Mouse (Mus musculus): ENCODE data around the gene Aplp1. TPM values are rescaled to one million over a fixed set of nuclear protein-coding genes. Genes with fewer than 3 reads are reported as not detected.
"Not testable (repeated sequence)": the region's sequence is repeated elsewhere in the genome, so short reads cannot be mapped to it uniquely, and the experiment has no call there.

The Aplp1 gene
- polyA plus RNA-seq, 1 experiment = 78.2 TPM

DNA sequence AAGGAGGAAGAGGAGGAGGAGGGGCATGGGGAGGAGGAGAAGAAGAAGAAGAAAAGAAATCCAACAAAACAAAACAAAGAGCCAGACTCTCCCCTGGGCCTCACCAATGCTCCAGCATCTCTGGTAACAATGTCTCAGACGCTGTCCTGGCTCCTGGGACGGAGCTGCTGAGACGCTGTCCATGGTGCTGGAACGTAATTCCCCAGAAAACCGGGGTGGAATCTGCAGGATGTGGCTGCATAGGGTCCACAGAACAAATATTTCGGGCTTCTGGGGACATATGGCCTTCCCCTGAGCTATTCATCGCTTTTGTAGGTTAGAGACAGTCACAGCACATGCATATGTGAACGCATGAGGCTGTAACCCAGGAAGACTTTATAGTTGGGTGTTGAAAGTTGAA, 38.9 kb upstream of the Aplp1 start:
- H3K27me3 ChIP-seq (ENCODE audit: control insufficient read depth, insufficient read depth, low read length, poor library complexity, severe bottlenecking) = no peaks in the 10 kb centered on the region
- peaks cover 9% of the 10 kb centered on the region; the same call in 1 of the 2 replicates for H3K36me3 ChIP-seq (ENCODE audit: control insufficient read depth, insufficient read depth, low read length, poor library complexity, severe bottlenecking)
- no peak overlapping the region for H3K4me3 ChIP-seq (ENCODE audit: low read depth, low read length)
- TF ChIP-seq CTCF (IDR thresholded peaks at IDR 0.05; ENCODE audit: low read depth, low read length) (no peak), EP300 (IDR thresholded peaks at IDR 0.05; ENCODE audit: insufficient read depth, low read depth, low read length) (no peak), POLR2A (IDR thresholded peaks at IDR 0.05; ENCODE audit: insufficient read depth, low read length) (no peak)
- no peaks in the 10 kb centered on the region for H3K4me1 ChIP-seq (ENCODE audit: control insufficient read depth, insufficient read depth, low read length)
- H3K9me3 ChIP-seq (replicated peaks; ENCODE audit: control insufficient read depth, insufficient read depth, low read length, poor library complexity, severe bottlenecking) = no peaks in the 10 kb centered on the region
- no peak overlapping the region for H3K27ac ChIP-seq (ENCODE audit: insufficient read depth, low read length)
- H3K9ac ChIP-seq (ENCODE audit: low read depth, poor library complexity, severe bottlenecking) = no peak overlapping the region

DNA sequence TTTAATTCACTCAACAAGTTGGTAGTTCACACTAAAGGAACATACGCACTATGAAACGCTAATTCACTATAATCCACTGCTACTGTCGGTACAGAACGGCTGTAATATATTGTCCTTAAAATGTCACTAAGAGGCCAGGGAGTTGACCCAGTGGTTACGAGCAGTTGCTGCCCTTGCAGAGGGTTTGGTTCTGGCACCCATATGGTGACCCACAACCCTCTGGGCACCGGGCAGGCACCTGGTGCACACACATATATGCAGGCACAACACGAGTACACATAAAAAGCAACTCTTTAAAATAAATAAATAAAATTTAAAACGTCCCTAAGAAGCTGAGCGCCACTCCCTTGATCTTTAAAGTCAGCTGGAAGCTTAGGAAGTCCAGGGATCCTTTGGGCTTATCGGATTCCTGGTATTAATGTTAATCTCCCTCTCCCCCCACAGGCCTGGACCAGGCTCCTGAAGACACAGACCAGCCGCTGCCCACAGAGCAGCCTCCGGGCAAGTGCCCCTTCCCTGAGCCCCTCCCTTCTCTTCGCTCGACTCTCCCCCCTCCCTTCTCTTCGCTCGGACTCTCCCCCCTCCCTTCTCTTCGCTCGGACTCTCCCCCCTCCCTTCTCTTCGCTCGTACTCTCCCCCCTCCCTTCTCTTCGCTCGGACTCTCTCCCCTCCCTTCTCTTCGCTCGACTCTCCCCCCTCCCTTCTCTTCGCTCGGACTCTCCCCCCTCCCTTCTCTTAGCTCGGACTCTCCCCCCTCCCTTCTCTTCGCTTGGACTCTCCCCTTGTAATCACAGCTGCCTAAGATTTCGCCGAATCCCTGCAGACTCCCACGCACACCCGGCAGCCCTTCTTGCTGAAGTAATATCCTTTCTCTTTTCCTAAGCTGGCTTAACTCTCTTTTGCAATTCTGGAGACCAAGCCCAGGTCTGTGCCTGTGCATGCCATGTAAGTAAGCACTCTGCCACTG, 32.4 kb upstream of the Aplp1 start:
- TF ChIP-seq CTCF (IDR thresholded peaks at IDR 0.05; ENCODE audit: low read depth, low read length) (no peak), EP300 (IDR thresholded peaks at IDR 0.05; ENCODE audit: insufficient read depth, low read depth, low read length) (no peak), POLR2A (IDR thresholded peaks at IDR 0.05; ENCODE audit: insufficient read depth, low read length) (no peak)
- no peaks in the 10 kb centered on the region for H3K4me1 ChIP-seq (ENCODE audit: control insufficient read depth, insufficient read depth, low read length)
- no peaks in the 10 kb centered on the region for H3K27me3 ChIP-seq (ENCODE audit: control insufficient read depth, insufficient read depth, low read length, poor library complexity, severe bottlenecking)
- no peak overlapping the region for H3K4me3 ChIP-seq (ENCODE audit: low read depth, low read length)
- H3K27ac ChIP-seq (ENCODE audit: insufficient read depth, low read length) = no peak overlapping the region
- no peak overlapping the region for H3K9ac ChIP-seq (ENCODE audit: low read depth, poor library complexity, severe bottlenecking)
- H3K9me3 ChIP-seq (replicated peaks; ENCODE audit: control insufficient read depth, insufficient read depth, low read length, poor library complexity, severe bottlenecking) = no peaks in the 10 kb centered on the region
- peaks cover 34% of the 10 kb centered on the region for H3K36me3 ChIP-seq (ENCODE audit: control insufficient read depth, insufficient read depth, low read length, poor library complexity, severe bottlenecking)

DNA sequence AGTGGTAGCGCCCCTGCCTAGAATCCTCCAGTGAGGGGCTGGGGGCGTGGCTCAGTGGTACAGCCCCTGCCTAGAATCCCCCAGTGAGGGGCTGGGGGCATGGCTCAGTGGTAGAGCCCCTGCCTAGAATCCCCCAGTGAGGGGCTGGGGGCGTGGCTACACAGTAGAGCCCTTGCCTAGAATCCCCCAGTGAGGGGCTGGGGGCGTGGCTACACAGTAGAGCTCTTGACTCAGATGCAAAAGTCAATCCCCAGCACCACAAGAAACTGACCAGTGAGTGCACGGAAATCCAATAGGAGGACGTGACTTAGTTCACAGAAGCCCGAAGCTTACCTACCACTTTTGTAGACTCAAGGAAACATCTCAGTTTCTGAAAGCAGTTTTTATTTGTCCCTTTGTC, 30.8 kb upstream of the Aplp1 start:
- H3K4me1 ChIP-seq (ENCODE audit: control insufficient read depth, insufficient read depth, low read length); H3K9ac ChIP-seq (ENCODE audit: low read depth, poor library complexity, severe bottlenecking); H3K4me3 ChIP-seq (ENCODE audit: low read depth, low read length); H3K27ac ChIP-seq (ENCODE audit: insufficient read depth, low read length); H3K27me3 ChIP-seq (ENCODE audit: control insufficient read depth, insufficient read depth, low read length, poor library complexity, severe bottlenecking); H3K9me3 ChIP-seq (replicated peaks; ENCODE audit: control insufficient read depth, insufficient read depth, low read length, poor library complexity, severe bottlenecking): not testable (repeated sequence)
- H3K36me3 ChIP-seq (ENCODE audit: control insufficient read depth, insufficient read depth, low read length, poor library complexity, severe bottlenecking) = peaks cover 33% of the 10 kb centered on the region

DNA sequence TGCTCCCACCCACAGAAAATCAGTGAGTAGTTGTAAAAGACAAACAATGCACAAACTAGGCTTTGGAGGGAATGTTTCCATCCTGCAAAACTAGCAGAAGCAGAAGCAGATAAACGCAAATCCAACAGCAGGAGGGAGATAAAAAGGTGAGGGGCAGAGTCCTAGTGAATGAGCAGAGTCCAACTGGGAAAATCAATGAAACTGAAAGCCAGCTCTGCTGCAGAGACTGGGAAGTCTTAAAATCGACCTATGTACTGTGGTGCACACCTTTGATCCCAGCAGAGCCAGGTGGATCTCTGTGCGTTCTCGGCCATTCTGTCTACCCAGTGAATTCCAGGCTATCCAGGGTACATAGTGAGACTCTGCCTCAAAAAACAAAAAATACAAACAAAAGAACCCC, 29.7 kb upstream of the Aplp1 start:
- Histone ChIP-seq H3K27me3 (ENCODE audit: control insufficient read depth, insufficient read depth, low read length, poor library complexity, severe bottlenecking) (no peaks in the 10 kb centered on the region), H3K27ac (ENCODE audit: insufficient read depth, low read length) (no peak overlapping the region), H3K4me3 (ENCODE audit: low read depth, low read length) (no peak overlapping the region), H3K4me1 (ENCODE audit: control insufficient read depth, insufficient read depth, low read length) (no peaks in the 10 kb centered on the region), H3K9me3 (replicated peaks; ENCODE audit: control insufficient read depth, insufficient read depth, low read length, poor library complexity, severe bottlenecking) (no peaks in the 10 kb centered on the region), H3K9ac (ENCODE audit: low read depth, poor library complexity, severe bottlenecking) (no peak overlapping the region), H3K36me3 (ENCODE audit: control insufficient read depth, insufficient read depth, low read length, poor library complexity, severe bottlenecking) (peaks cover 42% of the 10 kb centered on the region)
- no peak for TF ChIP-seq POLR2A (IDR thresholded peaks at IDR 0.05; ENCODE audit: insufficient read depth, low read length)
- TF ChIP-seq CTCF (IDR thresholded peaks at IDR 0.05; ENCODE audit: low read depth, low read length) = no peak
- no peak for TF ChIP-seq EP300 (IDR thresholded peaks at IDR 0.05; ENCODE audit: insufficient read depth, low read depth, low read length)

DNA sequence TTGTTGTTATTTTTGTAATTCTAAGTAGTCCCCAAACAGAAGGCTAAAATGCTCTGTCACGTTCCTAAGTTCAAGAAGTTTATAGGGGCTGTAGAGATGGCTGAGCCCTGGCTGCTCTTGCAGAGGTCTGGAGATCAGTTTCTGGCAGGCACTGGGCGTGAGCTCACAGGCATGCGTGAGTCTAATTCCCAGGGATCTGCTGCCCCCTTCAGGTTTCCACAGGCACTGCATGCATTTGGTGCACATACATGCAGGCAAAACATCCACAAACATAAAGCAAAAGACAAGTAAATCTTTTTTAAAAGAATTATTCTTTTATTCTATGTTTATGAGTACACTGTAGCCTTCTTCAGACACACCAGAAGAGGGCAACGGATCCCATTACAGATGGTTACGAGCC, 27.1 kb upstream of the Aplp1 start:
- peaks cover 2% of the 10 kb centered on the region for H3K4me1 ChIP-seq (ENCODE audit: control insufficient read depth, insufficient read depth, low read length)
- peaks cover 42% of the 10 kb centered on the region for H3K36me3 ChIP-seq (ENCODE audit: control insufficient read depth, insufficient read depth, low read length, poor library complexity, severe bottlenecking)
- H3K27me3 ChIP-seq (ENCODE audit: control insufficient read depth, insufficient read depth, low read length, poor library complexity, severe bottlenecking) = no peaks in the 10 kb centered on the region
- H3K9ac ChIP-seq (ENCODE audit: low read depth, poor library complexity, severe bottlenecking) = no peak overlapping the region
- H3K9me3 ChIP-seq (replicated peaks; ENCODE audit: control insufficient read depth, insufficient read depth, low read length, poor library complexity, severe bottlenecking) = no peaks in the 10 kb centered on the region
- H3K4me3 ChIP-seq (ENCODE audit: low read depth, low read length) = no peak overlapping the region
- H3K27ac ChIP-seq (ENCODE audit: insufficient read depth, low read length) = no peak overlapping the region
- no peak for TF ChIP-seq POLR2A (IDR thresholded peaks at IDR 0.05; ENCODE audit: insufficient read depth, low read length)
- TF ChIP-seq CTCF (IDR thresholded peaks at IDR 0.05; ENCODE audit: low read depth, low read length) = peak; percentile 80
- TF ChIP-seq EP300 (IDR thresholded peaks at IDR 0.05; ENCODE audit: insufficient read depth, low read depth, low read length) = no peak

DNA sequence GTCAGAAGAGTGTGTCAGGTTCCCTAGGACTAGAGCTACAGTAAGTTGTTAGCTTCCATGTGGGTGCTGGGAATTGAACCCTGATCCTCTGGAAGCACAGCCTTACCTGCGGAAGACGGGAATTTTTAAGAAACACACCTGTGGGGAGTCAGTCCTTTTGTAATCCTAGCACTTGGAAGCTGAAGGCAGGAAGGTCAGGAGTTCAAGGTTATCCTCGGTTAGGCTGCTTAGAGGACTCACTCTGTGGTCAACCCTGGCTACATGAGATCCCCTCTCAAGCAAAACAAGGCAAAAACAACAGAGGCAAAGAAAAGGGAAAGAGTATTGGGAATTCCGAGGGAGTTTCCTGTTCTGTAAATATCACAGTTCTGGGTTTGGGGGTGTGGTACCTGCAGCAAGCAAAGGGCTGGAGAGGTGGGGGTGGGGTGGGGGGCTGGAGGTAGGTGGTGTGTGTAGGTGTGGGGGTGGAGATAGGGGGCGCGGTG, 19.5 kb upstream of the Aplp1 start:
- peak overlapping the region; percentile 87 for H3K27ac ChIP-seq (ENCODE audit: insufficient read depth, low read length)
- H3K4me1 ChIP-seq (ENCODE audit: control insufficient read depth, insufficient read depth, low read length) = peaks cover 17% of the 10 kb centered on the region
- H3K9ac ChIP-seq (ENCODE audit: low read depth, poor library complexity, severe bottlenecking) = peak overlapping the region; percentile 60; the same call in 1 of the 2 replicates
- no peaks in the 10 kb centered on the region for H3K9me3 ChIP-seq (replicated peaks; ENCODE audit: control insufficient read depth, insufficient read depth, low read length, poor library complexity, severe bottlenecking)
- TF ChIP-seq POLR2A (IDR thresholded peaks at IDR 0.05; ENCODE audit: insufficient read depth, low read length) (no peak), EP300 (IDR thresholded peaks at IDR 0.05; ENCODE audit: insufficient read depth, low read depth, low read length) (peak; percentile 72), CTCF (IDR thresholded peaks at IDR 0.05; ENCODE audit: low read depth, low read length) (no peak)
- H3K27me3 ChIP-seq (ENCODE audit: control insufficient read depth, insufficient read depth, low read length, poor library complexity, severe bottlenecking) = no peaks in the 10 kb centered on the region
- H3K4me3 ChIP-seq (ENCODE audit: low read depth, low read length) = peak overlapping the region; percentile 61
- H3K36me3 ChIP-seq (ENCODE audit: control insufficient read depth, insufficient read depth, low read length, poor library complexity, severe bottlenecking) = peaks cover 4% of the 10 kb centered on the region; the same call in 1 of the 2 replicates
